Mouse (Mus musculus) adrenal gland, adult (tissue): ENCODE data around the gene Gm20662.
A peak's percentile ranks its signal among the peaks of the same experiment; 100 is the strongest.

ENCODE experiments used
- DNase-seq, 2 experiments: peaks; one replicate each; pipeline ENCODE4 v3.0.0; 2022 to 2023; ENCODE audit warnings: low spot score in 1 of 2; ENCODE audit not compliant: inconsistent age in 2 of 2

The Gm20662 gene

GRCm38 (mm10) chr9:108051931-108052220 lies 55.7 kb downstream of the Gm20662 start:
- DNase-seq = no peak

GRCm38 (mm10) chr9:108052411-108052810 lies 56.3 kb downstream of the Gm20662 start:
- no peak for DNase-seq

GRCm38 (mm10) chr9:108052885-108053664 lies 56.9 kb downstream of the Gm20662 start, which contains the start of gene Amigo3:
TSS of gene Amigo3 (plus strand) at chr9:108053159.
- DNase-seq = peak; percentile 96 to 99

GRCm38 (mm10) chr9:108053665-108054225 lies 57.6 kb downstream of the Gm20662 start:
- peak in 1 of 2 experiments; percentile 37 for DNase-seq

- DNase-seq = peak in 1 of 2 experiments; percentile 26
Observed at GRCm38 (mm10) chr9:108054331-108055040, 58.3 kb downstream of the Gm20662 start.

- DNase-seq = peak in 1 of 2 experiments; percentile 44
Observed at GRCm38 (mm10) chr9:108055061-108055460, 58.9 kb downstream of the Gm20662 start.

GRCm38 (mm10) chr9:108055661-108056237 lies 59.6 kb downstream of the Gm20662 start:
- DNase-seq = peak in 1 of 2 experiments; percentile 29

- no peak for DNase-seq
Observed at GRCm38 (mm10) chr9:108056361-108057261, 60.5 kb downstream of the Gm20662 start.

GRCm38 (mm10) chr9:108057262-108057562 lies 61.1 kb downstream of the Gm20662 start:
- peak; percentile 85 to 91 for DNase-seq

- no peak for DNase-seq
Observed at GRCm38 (mm10) chr9:108058291-108058690, 62.1 kb downstream of the Gm20662 start.

- peak in 1 of 2 experiments; percentile 9 for DNase-seq
Observed at GRCm38 (mm10) chr9:108062142-108062541, 66.0 kb downstream of the Gm20662 start.

GRCm38 (mm10) chr9:108063361-108063760 lies 67.2 kb downstream of the Gm20662 start:
- DNase-seq = no peak

GRCm38 (mm10) chr9:108065491-108066011 lies 69.4 kb downstream of the Gm20662 start:
- peak; percentile 75 to 90 for DNase-seq

GRCm38 (mm10) chr9:108067199-108067598 lies 71.0 kb downstream of the Gm20662 start:
- DNase-seq = no peak

GRCm38 (mm10) chr9:108067900-108068299 lies 71.8 kb downstream of the Gm20662 start:
- peak; percentile 82 to 94 for DNase-seq

GRCm38 (mm10) chr9:108069007-108069406 lies 72.9 kb downstream of the Gm20662 start:
- no peak for DNase-seq

GRCm38 (mm10) chr9:108069529-108069928 lies 73.4 kb downstream of the Gm20662 start:
- no peak for DNase-seq

- no peak for DNase-seq
Observed at GRCm38 (mm10) chr9:108071801-108072200, 75.7 kb downstream of the Gm20662 start.

GRCm38 (mm10) chr9:108072481-108072924 lies 76.4 kb downstream of the Gm20662 start:
- DNase-seq = no peak

- DNase-seq = no peak
Observed at GRCm38 (mm10) chr9:108073141-108073930, 77.2 kb downstream of the Gm20662 start.
